Mouse (Mus musculus) kidney, postnatal 10 days (tissue): Measurements from ENCODE around the gene Clba1.

Experiments used
- DNase-seq: peaks from one replicate; pipeline ENCODE4 v3.0.0; 2021; ENCODE audit warnings: mixed read lengths

Clba1 gene

GRCm38 (mm10) chr12:112808587-112809364, at the start of gene Clba1:
TSS of gene Clba1 (plus strand) at chr12:112808937.
- DNase-seq = peak; percentile 95

GRCm38 (mm10) chr12:112759471-112759870, 49.3 kb upstream of the Clba1 start:
- peak; percentile 2 for DNase-seq

GRCm38 (mm10) chr12:112760154-112760926, 48.4 kb upstream of the Clba1 start, which contains the start of gene Pld4:
TSS of gene Pld4 (plus strand) at chr12:112760655.
- peak; percentile 7 for DNase-seq

GRCm38 (mm10) chr12:112761411-112761810, 47.3 kb upstream of the Clba1 start:
- peak; percentile 3 for DNase-seq

GRCm38 (mm10) chr12:112762018-112762417, 46.7 kb upstream of the Clba1 start:
- peak; percentile 6 for DNase-seq

- DNase-seq = no peak
Observed at GRCm38 (mm10) chr12:112763176-112763575, 45.6 kb upstream of the Clba1 start.

- DNase-seq = no peak
Observed at GRCm38 (mm10) chr12:112764141-112764540, 44.6 kb upstream of the Clba1 start.

GRCm38 (mm10) chr12:112764991-112765390, 43.7 kb upstream of the Clba1 start:
- DNase-seq = no peak

- no peak for DNase-seq
Observed at GRCm38 (mm10) chr12:112766586-112766985, 42.2 kb upstream of the Clba1 start.

GRCm38 (mm10) chr12:112767036-112767890, 41.5 kb upstream of the Clba1 start:
- DNase-seq = no peak

GRCm38 (mm10) chr12:112768166-112768565, 40.6 kb upstream of the Clba1 start:
- DNase-seq = no peak

- DNase-seq = no peak
Observed at GRCm38 (mm10) chr12:112769031-112769430, 39.7 kb upstream of the Clba1 start.

GRCm38 (mm10) chr12:112769751-112770150, 39.0 kb upstream of the Clba1 start:
- DNase-seq = no peak

GRCm38 (mm10) chr12:112770396-112770795, 38.3 kb upstream of the Clba1 start:
- DNase-seq = no peak

GRCm38 (mm10) chr12:112772306-112772705, 36.4 kb upstream of the Clba1 start:
- no peak for DNase-seq

GRCm38 (mm10) chr12:112773366-112773765, 35.4 kb upstream of the Clba1 start:
- no peak for DNase-seq

- no peak for DNase-seq
Observed at GRCm38 (mm10) chr12:112774026-112774425, 34.7 kb upstream of the Clba1 start.

- DNase-seq = no peak
Observed at GRCm38 (mm10) chr12:112774481-112774880, 34.3 kb upstream of the Clba1 start.

GRCm38 (mm10) chr12:112791026-112791425, 17.7 kb upstream of the Clba1 start:
- no peak for DNase-seq

GRCm38 (mm10) chr12:112793601-112794355, 15.0 kb upstream of the Clba1 start:
- DNase-seq = no peak

GRCm38 (mm10) chr12:112794356-112794816, 14.4 kb upstream of the Clba1 start:
- DNase-seq = no peak

- DNase-seq = no peak
Observed at GRCm38 (mm10) chr12:112794998-112795397, 13.7 kb upstream of the Clba1 start.
